Mouse (Mus musculus) intestine, embryonic 15.5 days (tissue): ENCODE measurements around the gene Usb1. TPM values are rescaled to one million over a fixed set of nuclear protein-coding genes. Genes with fewer than 3 reads are reported as not detected.

ENCODE experiments used
- ATAC-seq: fragments of 200-750 bp; cut with Nextera tagmentation; 2 replicates; pipeline ENCODE4 v1.8.0; 2017; ENCODE audit warnings: moderate TSS enrichment, moderate library complexity
- H3K27ac ChIP-seq: fragments of 300-500 bp; sonication (generic); 2 replicates; pipeline ENCODE4 v1.5.1; 2015; ENCODE audit warnings: mild to moderate bottlenecking, inconsistent platforms
- H3K27me3 ChIP-seq: fragments of 300-500 bp; sonication (generic); replicated peaks from 2 replicates; pipeline ENCODE4 v1.6.1; 2015; ENCODE audit warnings: inconsistent platforms
- H3K36me3 ChIP-seq: fragments of 300-500 bp; sonication (generic); 2 replicates; pipeline ENCODE4 v1.6.1; 2015; ENCODE audit warnings: inconsistent platforms
- H3K4me1 ChIP-seq: fragments of 300-500 bp; sonication (generic); replicated peaks from 2 replicates; pipeline ENCODE4 v1.6.1; 2015; ENCODE audit warnings: inconsistent platforms
- H3K4me2 ChIP-seq: fragments of 300-500 bp; sonication (generic); replicated peaks from 2 replicates; pipeline ENCODE4 v1.6.1; 2015; ENCODE audit warnings: mild to moderate bottlenecking, inconsistent platforms
- H3K4me3 ChIP-seq: fragments of 300-500 bp; sonication (generic); replicated peaks from 2 replicates; pipeline ENCODE4 v1.5.1; 2015; ENCODE audit warnings: inconsistent platforms
- H3K9ac ChIP-seq: fragments of 300-500 bp; sonication (generic); 2 replicates; pipeline ENCODE4 v1.6.1; 2015; ENCODE audit warnings: inconsistent platforms
- H3K9me3 ChIP-seq: fragments of 300-500 bp; sonication (generic); 2 replicates; pipeline ENCODE4 v1.6.1; 2016; ENCODE audit warnings: inconsistent platforms
- WGBS: fragments of 180-500 bp; shearing (Covaris S2); methylation state at CpG from one replicate; pipeline ENCODE4 v1.1.7; 2015; 5-methylcytosine and 5-hydroxymethylcytosine counted together
- polyA plus RNA-seq: library from polyadenylated mRNA; unstranded; fragments of >200 nt; fragmentation: Nextera tagmentation; extraction: Ambion mirVana; gene quantifications from 2 replicates; pipeline ENCODE4 v1.2.1, GENCODE M21; 2015

The Usb1 gene
- 40.1 and 41.2 TPM in 2 replicates for polyA plus RNA-seq

DNA sequence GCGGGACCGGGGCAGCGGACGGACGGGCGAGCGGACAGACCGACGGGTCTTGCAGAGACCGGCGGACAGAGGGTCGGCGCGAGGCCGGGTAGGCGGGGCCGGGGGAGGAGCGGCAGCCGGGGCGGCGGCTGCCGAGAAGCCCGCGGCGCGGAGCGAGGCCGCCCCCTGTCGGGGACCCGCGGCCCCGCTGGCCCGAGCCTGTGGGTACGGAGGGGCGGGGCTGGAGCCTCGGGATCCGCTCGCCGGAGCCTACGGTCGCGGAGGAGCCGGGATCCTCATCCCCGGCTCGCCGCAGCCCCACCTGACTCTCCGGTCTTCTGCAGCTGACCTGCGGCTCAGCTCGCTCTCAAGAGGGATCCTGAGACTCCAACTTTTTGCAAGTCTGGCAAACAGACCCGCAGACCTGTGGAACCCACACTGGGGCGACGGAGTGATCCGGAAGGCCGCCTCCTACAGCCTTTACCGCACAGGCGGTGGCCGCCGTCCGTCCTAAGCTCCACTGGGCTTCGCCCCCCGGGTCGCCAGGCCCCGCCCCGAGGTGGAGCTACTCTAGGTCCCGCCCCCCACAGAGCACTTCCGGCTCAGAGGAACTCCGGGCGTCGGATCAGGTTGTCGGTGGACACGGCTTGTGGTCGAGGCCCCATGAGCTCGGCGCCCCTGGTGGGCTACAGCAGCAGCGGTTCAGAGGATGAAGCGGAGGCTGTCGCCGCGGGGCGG, at the start of gene Usb1, which contains the start of gene Zfp319:
Gene Usb1, plus strand, starts transcription at position 565 of the 717 bp plus-strand sequence.
Gene Zfp319, minus strand, starts transcription at position 231 of the 717 bp plus-strand sequence.
- Histone ChIP-seq H3K27ac (peak within 1 kb of the TSS; percentile 99), H3K36me3 (peaks cover 29% of the 10 kb centered on the region), H3K4me1 (0 out of 2 replicates have a peak, but pooled peaks cover 16% of the 10 kb centered on the region), H3K4me3 (peak within 1 kb of the TSS; percentile 82), H3K9ac (peak within 1 kb of the TSS; percentile 94), H3K9me3 (no peaks in the 10 kb centered on the region), H3K27me3 (no peaks in the 10 kb centered on the region), H3K4me2 (peak within 1 kb of the TSS; percentile 82)
- ATAC-seq, result peak; percentile 97
- WGBS, result under 1% methylated on average over 73 of the region's 80 CpGs

GRCm38 (mm10) chr8:95289066-95289650, 42.9 kb upstream of the Usb1 start:
- H3K9ac ChIP-seq, result no peak overlapping the region
- no peak overlapping the region for H3K4me3 ChIP-seq
- no peaks in the 10 kb centered on the region for H3K36me3 ChIP-seq
- H3K27ac ChIP-seq, result no peak overlapping the region
- H3K27me3 ChIP-seq, result no peaks in the 10 kb centered on the region
- H3K4me2 ChIP-seq, result no peak overlapping the region
- WGBS, result 59% methylated on average over 6 of the region's 6 CpGs
- no peak for ATAC-seq
- 0 out of 2 replicates have a peak, but pooled peaks cover 5% of the 10 kb centered on the region for H3K4me1 ChIP-seq
- no peaks in the 10 kb centered on the region for H3K9me3 ChIP-seq

GRCm38 (mm10) chr8:95293172-95293571, 38.9 kb upstream of the Usb1 start:
- H3K27me3 ChIP-seq, result no peaks in the 10 kb centered on the region
- ATAC-seq, result peak; percentile 49; the same call in 1 of the 2 replicates
- WGBS, result 60% methylated on average over 11 of the region's 11 CpGs
- peak overlapping the region; percentile 33 for H3K4me2 ChIP-seq
- no peaks in the 10 kb centered on the region for H3K36me3 ChIP-seq
- no peak overlapping the region for H3K9ac ChIP-seq
- no peaks in the 10 kb centered on the region for H3K9me3 ChIP-seq
- H3K27ac ChIP-seq, result no peak overlapping the region
- H3K4me1 ChIP-seq, result 0 out of 2 replicates have a peak, but pooled peaks cover 5% of the 10 kb centered on the region
- H3K4me3 ChIP-seq, result no peak overlapping the region; the same call in 1 of the 2 replicates

DNA sequence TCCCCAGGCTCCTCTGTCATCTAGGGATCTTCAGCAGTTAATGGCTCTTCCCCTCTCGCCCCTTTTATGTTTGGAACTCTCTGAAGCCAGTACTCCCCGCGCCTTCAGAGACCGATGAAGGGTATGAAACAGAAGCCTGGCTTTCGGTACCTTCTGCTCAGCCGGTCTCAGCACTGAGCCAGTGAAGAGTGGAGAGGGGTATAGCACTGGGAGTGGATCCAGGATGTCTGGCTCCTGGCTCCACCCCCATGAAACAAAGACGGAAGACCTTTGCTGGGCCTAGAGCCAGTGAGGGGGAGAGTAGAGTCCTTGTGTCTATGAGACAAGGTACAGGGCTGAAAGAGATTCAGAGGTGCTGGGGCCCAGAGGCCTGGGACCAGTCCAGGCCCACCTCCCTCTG, 38.2 kb upstream of the Usb1 start:
- peak; percentile 70; the same call in 1 of the 2 replicates for ATAC-seq
- H3K27ac ChIP-seq, result peak overlapping the region; percentile 60; the same call in 1 of the 2 replicates
- H3K4me3 ChIP-seq, result no peak overlapping the region; the same call in 1 of the 2 replicates
- no peaks in the 10 kb centered on the region for H3K36me3 ChIP-seq
- WGBS, result 55% methylated on average over 7 of the region's 7 CpGs
- H3K9ac ChIP-seq, result no peak overlapping the region
- no peaks in the 10 kb centered on the region for H3K27me3 ChIP-seq
- H3K4me2 ChIP-seq, result peak overlapping the region; percentile 33
- H3K9me3 ChIP-seq, result no peaks in the 10 kb centered on the region
- H3K4me1 ChIP-seq, result 0 out of 2 replicates have a peak, but pooled peaks cover 5% of the 10 kb centered on the region

DNA sequence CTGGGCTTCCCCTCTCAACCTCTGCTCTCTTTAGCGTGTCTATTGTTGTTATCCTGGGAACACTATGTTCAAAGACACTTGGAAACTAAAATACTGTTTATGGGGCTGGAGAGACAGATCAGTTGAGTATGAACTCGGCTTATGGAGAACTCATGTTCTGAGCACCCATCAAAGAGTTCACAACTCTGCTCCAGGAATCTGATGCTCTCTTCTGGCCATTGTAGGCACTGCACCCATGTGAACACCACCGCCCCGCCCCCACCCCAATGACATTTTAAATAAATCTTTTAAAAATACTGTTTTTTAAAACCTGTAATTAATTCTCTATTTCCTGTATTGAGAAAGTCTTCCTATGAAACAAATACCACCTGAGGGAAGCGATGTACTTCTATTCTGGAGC, 29.7 kb upstream of the Usb1 start:
- H3K36me3 ChIP-seq, result no peaks in the 10 kb centered on the region
- no peaks in the 10 kb centered on the region for H3K4me1 ChIP-seq
- no peak overlapping the region for H3K27ac ChIP-seq
- no peak overlapping the region for H3K9ac ChIP-seq
- H3K4me3 ChIP-seq, result no peak overlapping the region
- no peaks in the 10 kb centered on the region for H3K27me3 ChIP-seq
- H3K9me3 ChIP-seq, result no peaks in the 10 kb centered on the region
- no peak overlapping the region for H3K4me2 ChIP-seq
- ATAC-seq, result 0 out of 2 replicates have a peak, but pooled peaks have one; percentile 63
- 18% methylated on average over 5 of the region's 5 CpGs for WGBS

DNA sequence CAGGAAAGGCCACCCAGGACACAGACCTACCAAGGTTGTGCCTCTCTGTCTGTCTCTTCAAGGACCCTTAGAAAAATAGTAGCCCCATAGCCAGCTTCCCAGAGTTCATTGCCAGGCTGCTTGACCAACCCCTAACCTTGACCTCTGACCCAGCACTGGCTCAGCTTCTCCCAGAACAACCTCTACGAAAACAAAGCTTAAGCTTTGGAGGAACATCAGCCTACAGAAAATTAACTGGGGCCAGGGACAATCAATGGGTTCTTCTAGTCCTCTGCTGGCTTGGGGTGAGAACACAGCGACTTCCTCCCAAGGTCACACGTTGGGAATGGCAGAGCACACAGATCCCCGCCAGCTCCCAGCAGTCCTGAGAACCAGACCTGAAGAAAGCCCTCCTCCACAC, 26.6 kb upstream of the Usb1 start:
- ATAC-seq, result 0 out of 2 replicates have a peak, but pooled peaks have one; percentile 34
- Histone ChIP-seq H3K9me3 (no peaks in the 10 kb centered on the region), H3K36me3 (no peaks in the 10 kb centered on the region), H3K4me3 (no peak overlapping the region), H3K27me3 (no peaks in the 10 kb centered on the region), H3K4me1 (no peaks in the 10 kb centered on the region), H3K9ac (no peak overlapping the region), H3K4me2 (no peak overlapping the region), H3K27ac (no peak overlapping the region)
- WGBS, result 56% methylated on average over 4 of the region's 4 CpGs

GRCm38 (mm10) chr8:95306431-95306830, 25.7 kb upstream of the Usb1 start, which contains the start of gene Cngb1:
Gene Cngb1, minus strand, starts transcription at chr8:95306585.
- Histone ChIP-seq H3K27me3 (no peaks in the 10 kb centered on the region), H3K9me3 (no peaks in the 10 kb centered on the region), H3K4me2 (no peak within 1 kb of the TSS), H3K4me1 (no peaks in the 10 kb centered on the region), H3K36me3 (no peaks in the 10 kb centered on the region), H3K4me3 (no peak within 1 kb of the TSS), H3K9ac (no peak within 1 kb of the TSS), H3K27ac (no peak within 1 kb of the TSS)
- ATAC-seq, result no peak
- WGBS, result 48% methylated on average over 6 of the region's 6 CpGs

- H3K27ac ChIP-seq, result no peak within 1 kb of the TSS
- no peak within 1 kb of the TSS for H3K4me3 ChIP-seq
- H3K4me2 ChIP-seq, result no peak within 1 kb of the TSS
- H3K9me3 ChIP-seq, result no peaks in the 10 kb centered on the region
- no peaks in the 10 kb centered on the region for H3K27me3 ChIP-seq
- 40% methylated on average over 6 of the region's 6 CpGs for WGBS
- H3K4me1 ChIP-seq, result no peaks in the 10 kb centered on the region
- H3K9ac ChIP-seq, result no peak within 1 kb of the TSS
- ATAC-seq, result no peak
- H3K36me3 ChIP-seq, result no peaks in the 10 kb centered on the region
Observed at GRCm38 (mm10) chr8:95310342-95310970, 21.6 kb upstream of the Usb1 start, which contains the start of gene Tepp. Gene Tepp, plus strand, starts transcription at chr8:95310566.

DNA sequence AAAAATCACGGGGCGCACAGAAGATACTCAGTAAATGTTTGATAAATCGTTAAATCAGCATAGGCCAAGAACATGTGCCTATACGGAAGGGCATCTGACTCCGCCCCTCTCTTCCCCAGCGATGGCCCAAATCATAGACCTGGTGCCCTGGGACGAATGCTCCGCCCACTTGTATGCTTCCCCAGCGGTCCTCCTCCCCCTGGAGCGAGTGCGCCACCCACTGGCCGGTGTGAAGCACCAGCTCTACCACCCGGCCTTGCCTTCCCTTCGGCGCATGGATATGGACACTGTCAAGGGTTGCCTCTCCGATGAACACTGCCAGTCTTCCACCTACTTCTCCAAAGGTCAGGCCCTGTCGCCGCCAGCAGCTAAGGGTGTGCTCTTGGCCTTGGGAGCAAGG, 19.2 kb upstream of the Usb1 start:
- Histone ChIP-seq H3K4me3 (no peak overlapping the region), H3K4me1 (no peaks in the 10 kb centered on the region), H3K36me3 (no peaks in the 10 kb centered on the region), H3K27me3 (no peaks in the 10 kb centered on the region), H3K4me2 (no peak overlapping the region), H3K9me3 (no peaks in the 10 kb centered on the region), H3K27ac (no peak overlapping the region), H3K9ac (no peak overlapping the region)
- 70% methylated on average over 18 of the region's 18 CpGs for WGBS
- no peak for ATAC-seq

- Histone ChIP-seq H3K36me3 (no peaks in the 10 kb centered on the region), H3K4me3 (no peak overlapping the region), H3K9ac (no peak overlapping the region), H3K27me3 (no peaks in the 10 kb centered on the region), H3K4me1 (no peaks in the 10 kb centered on the region), H3K27ac (no peak overlapping the region), H3K4me2 (no peak overlapping the region), H3K9me3 (no peaks in the 10 kb centered on the region)
- WGBS, result 84% methylated on average over 6 of the region's 6 CpGs
- ATAC-seq, result no peak
Observed at GRCm38 (mm10) chr8:95313857-95314256, 18.2 kb upstream of the Usb1 start.

- WGBS, result 76% methylated on average over 2 of the region's 2 CpGs
- Histone ChIP-seq H3K9ac (no peak overlapping the region), H3K4me3 (no peak overlapping the region), H3K9me3 (no peaks in the 10 kb centered on the region), H3K36me3 (no peaks in the 10 kb centered on the region), H3K4me2 (no peak overlapping the region), H3K27me3 (no peaks in the 10 kb centered on the region), H3K27ac (no peak overlapping the region), H3K4me1 (peaks cover under 1% of the 10 kb centered on the region; the same call in 1 of the 2 replicates)
- ATAC-seq, result no peak
Observed at GRCm38 (mm10) chr8:95314707-95315106, 17.4 kb upstream of the Usb1 start.

DNA sequence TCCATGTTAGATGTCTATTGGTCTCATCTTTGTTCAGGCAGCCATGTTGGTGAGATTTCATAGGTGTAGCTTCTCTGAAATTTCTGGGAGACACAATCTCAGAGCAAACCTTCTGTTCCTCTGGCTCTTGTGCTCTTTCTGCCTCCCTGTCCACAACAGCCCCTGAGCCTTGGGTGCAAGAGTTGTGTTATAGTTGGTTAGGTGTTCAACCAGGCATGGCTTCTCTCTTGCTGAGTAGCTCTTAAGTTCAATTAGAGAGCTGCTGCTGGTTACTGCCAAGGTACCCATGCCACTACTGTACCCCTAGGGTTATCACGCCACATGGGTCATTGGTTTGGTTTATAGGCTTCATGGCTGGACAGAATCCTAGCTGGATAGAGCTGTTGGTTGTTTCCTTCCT, 16.7 kb upstream of the Usb1 start:
- Histone ChIP-seq H3K4me1 (peaks cover 7% of the 10 kb centered on the region; the same call in 1 of the 2 replicates), H3K9me3 (no peaks in the 10 kb centered on the region), H3K27me3 (no peaks in the 10 kb centered on the region), H3K4me3 (no peak overlapping the region), H3K27ac (no peak overlapping the region), H3K36me3 (no peaks in the 10 kb centered on the region), H3K4me2 (no peak overlapping the region), H3K9ac (no peak overlapping the region)
- no peak for ATAC-seq
- WGBS, result 89% methylated on average over 1 of the region's 1 CpGs
